Mouse (Mus musculus) neural tube, embryonic 13.5 days (tissue): ENCODE measurements at regions not wholly inside any gene's neighbourhood (a gene's known extent, or its start where the extent isn't known, plus 50 kb on each side); places are given as distances from the start of the nearest gene placed in this dataset.

Experiments
- ATAC-seq: fragments of 200-750 bp; cut with Nextera tagmentation; 2 replicates; pipeline ENCODE4 v1.8.0; 2017; ENCODE audit warnings: low read depth, mild to moderate bottlenecking, moderate TSS enrichment, moderate library complexity
- H3K27ac ChIP-seq: fragments of 300-500 bp; sonication (generic); replicated peaks from 2 replicates; pipeline ENCODE4 v1.5.1; 2015; ENCODE audit warnings: moderate library complexity, mild to moderate bottlenecking, inconsistent platforms
- H3K27me3 ChIP-seq: fragments of 300-500 bp; sonication (generic); 2 replicates; pipeline ENCODE4 v1.6.1; 2015; ENCODE audit warnings: mild to moderate bottlenecking, inconsistent platforms
- H3K36me3 ChIP-seq: fragments of 300-500 bp; sonication (generic); 2 replicates; pipeline ENCODE4 v1.6.1; 2015; ENCODE audit warnings: mild to moderate bottlenecking, inconsistent platforms
- H3K4me1 ChIP-seq: fragments of 300-500 bp; sonication (generic); replicated peaks from 2 replicates; pipeline ENCODE4 v1.6.1; 2015; ENCODE audit warnings: inconsistent platforms
- H3K4me2 ChIP-seq: fragments of 300-500 bp; sonication (generic); 2 replicates; pipeline ENCODE4 v1.6.1; 2015; ENCODE audit warnings: inconsistent platforms, mild to moderate bottlenecking, moderate library complexity
- H3K4me3 ChIP-seq: fragments of 300-500 bp; sonication (generic); 2 replicates; pipeline ENCODE4 v1.5.1; 2015; ENCODE audit warnings: mild to moderate bottlenecking, inconsistent platforms
- H3K9ac ChIP-seq: fragments of 300-500 bp; sonication (generic); 2 replicates; pipeline ENCODE4 v1.6.1; 2015; ENCODE audit warnings: moderate library complexity, mild to moderate bottlenecking, inconsistent platforms
- H3K9me3 ChIP-seq: fragments of 300-500 bp; sonication (generic); 2 replicates; pipeline ENCODE4 v1.6.1; 2016; ENCODE audit warnings: inconsistent platforms
- WGBS: fragments of 180-500 bp; shearing (Covaris S2); methylation state at CpG from one replicate; pipeline ENCODE4 v1.1.7; 2015; 5-methylcytosine and 5-hydroxymethylcytosine counted together

DNA sequence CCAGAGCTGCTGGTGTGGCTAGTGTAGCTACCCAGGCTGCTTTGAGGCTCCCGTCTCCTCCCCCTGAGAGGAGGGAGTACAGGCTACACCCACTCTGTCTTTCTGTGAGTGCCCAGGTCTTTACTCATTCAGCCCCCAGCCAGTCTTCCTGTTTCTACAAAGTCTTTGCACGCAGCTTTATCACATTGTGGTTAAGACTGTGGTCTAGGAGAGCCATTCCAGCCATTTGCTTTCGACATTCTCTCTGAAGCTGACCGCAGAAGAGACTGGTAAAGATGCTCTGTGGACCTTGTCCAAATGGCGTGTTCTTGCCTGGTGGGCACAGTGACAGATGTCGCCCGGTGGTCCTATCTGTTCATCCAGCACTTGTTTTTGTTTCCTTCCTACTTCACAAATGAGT, 62.0 kb downstream of the Tpra1 start:
- Histone ChIP-seq H3K36me3 (no peaks in the 10 kb centered on the region), H3K27ac (no peak overlapping the region), H3K4me2 (no peak overlapping the region), H3K9ac (no peak overlapping the region), H3K4me3 (no peak overlapping the region), H3K9me3 (no peaks in the 10 kb centered on the region), H3K4me1 (peaks cover 38% of the 10 kb centered on the region), H3K27me3 (peaks cover 8% of the 10 kb centered on the region)
- WGBS, result 72% methylated on average over 7 of the region's 7 CpGs
- no peak for ATAC-seq

DNA sequence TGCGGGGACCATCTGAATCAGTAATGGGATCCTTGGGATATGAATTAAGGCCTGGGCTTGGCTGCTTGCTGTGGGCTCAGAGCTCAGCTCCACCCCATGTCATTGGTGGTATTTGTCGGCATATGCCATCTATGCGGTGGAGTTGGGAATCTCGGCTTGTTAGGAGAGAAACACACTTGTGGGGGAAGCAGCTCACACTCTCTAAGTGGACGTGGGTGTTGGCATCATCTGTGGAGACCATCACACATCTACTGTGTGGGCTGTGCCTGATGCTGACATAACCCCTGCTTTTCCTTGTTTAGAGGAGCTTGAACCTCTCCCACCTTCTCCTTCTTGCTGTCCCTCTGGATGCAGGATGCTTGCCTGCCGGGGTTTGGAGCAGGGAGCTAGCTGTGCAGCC, 62.9 kb downstream of the Tpra1 start:
- H3K4me1 ChIP-seq, result peaks cover 36% of the 10 kb centered on the region
- H3K4me2 ChIP-seq, result no peak overlapping the region
- H3K4me3 ChIP-seq, result no peak overlapping the region
- no peaks in the 10 kb centered on the region for H3K9me3 ChIP-seq
- H3K27me3 ChIP-seq, result peaks cover 8% of the 10 kb centered on the region
- H3K27ac ChIP-seq, result no peak overlapping the region
- no peaks in the 10 kb centered on the region for H3K36me3 ChIP-seq
- no peak overlapping the region for H3K9ac ChIP-seq
- 90% methylated on average over 6 of the region's 6 CpGs for WGBS
- no peak for ATAC-seq

DNA sequence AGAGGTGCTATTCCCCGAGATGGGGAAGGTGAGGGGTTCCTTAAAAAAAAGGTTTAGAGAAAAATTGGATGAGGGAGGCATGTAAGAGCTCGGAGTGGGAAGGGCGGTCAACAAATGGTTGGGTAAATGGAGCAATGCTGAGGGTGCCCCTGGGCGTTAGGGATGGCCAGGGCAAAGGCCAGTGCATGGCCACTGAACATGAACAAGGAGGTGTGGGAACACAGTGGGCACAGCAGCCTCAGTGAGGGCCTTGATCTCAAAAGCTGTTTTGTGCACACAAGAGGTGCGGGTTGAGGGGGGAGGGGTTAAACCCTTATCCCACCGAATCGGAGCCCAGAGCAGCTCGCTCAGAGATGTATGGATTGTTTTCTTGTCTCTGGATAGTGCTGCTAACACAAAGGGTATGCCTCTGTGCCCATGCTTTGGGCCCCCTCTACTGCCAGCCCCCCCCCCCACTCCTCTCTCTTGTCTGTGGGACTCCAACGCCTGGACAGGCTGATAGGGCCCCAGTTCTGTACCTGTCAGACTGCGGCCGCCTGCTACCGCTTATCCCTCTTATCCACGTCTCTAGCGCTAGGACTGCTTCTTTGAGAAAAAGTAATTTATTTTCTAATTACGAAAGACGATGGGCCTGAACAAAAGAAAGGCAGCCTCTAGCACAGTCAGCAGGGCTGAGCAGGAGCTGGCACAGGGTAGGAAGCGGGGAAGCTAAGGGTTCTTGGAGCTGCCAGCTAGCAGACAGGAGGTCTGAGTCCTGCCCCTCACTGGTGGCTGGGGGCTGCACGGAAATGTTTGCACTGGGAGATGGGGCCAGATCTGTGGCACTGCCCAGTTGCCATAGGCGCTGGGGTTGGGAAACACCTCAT, 63.5 kb downstream of the Tpra1 start:
- peaks cover 31% of the 10 kb centered on the region for H3K4me1 ChIP-seq

DNA sequence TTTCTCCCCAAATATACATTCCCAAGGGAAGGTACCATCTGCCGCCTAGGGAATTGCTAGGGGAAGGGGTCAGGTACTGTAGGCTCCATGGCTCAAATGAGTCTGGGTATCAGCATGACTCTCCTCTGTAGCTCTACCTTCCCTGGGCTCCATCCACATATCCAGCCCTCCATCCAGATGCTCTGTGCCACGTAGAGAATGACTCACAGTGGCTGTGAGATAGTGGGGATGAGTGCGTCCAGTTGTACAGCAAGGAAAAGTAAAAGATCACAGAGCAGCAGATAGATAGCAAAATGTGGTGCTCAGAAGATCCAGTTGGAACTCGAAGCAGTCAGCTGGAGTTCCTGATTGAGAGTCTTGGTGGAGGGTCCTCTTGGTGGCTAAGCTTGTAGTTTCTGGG, 64.5 kb downstream of the Tpra1 start:
- Histone ChIP-seq H3K27ac (no peak overlapping the region), H3K36me3 (no peaks in the 10 kb centered on the region), H3K9ac (no peak overlapping the region), H3K9me3 (no peaks in the 10 kb centered on the region), H3K4me2 (no peak overlapping the region), H3K4me1 (peaks cover 37% of the 10 kb centered on the region), H3K4me3 (no peak overlapping the region), H3K27me3 (peaks cover 7% of the 10 kb centered on the region)
- WGBS, result 80% methylated on average over 4 of the region's 4 CpGs
- ATAC-seq, result no peak

More for the DNA sequence above, 63.5 kb downstream of the Tpra1 start:
- peak; percentile 29; the same call in 1 of the 2 replicates for ATAC-seq
- Histone ChIP-seq H3K27me3 (peaks cover 8% of the 10 kb centered on the region), H3K9ac (peak overlapping the region; percentile 47), H3K27ac (0 out of 2 replicates have a peak overlapping the region, but pooled peaks have one; percentile 46), H3K36me3 (no peaks in the 10 kb centered on the region), H3K4me3 (no peak overlapping the region), H3K4me2 (no peak overlapping the region), H3K9me3 (no peaks in the 10 kb centered on the region)
- 33% methylated on average over 19 of the region's 19 CpGs for WGBS

DNA sequence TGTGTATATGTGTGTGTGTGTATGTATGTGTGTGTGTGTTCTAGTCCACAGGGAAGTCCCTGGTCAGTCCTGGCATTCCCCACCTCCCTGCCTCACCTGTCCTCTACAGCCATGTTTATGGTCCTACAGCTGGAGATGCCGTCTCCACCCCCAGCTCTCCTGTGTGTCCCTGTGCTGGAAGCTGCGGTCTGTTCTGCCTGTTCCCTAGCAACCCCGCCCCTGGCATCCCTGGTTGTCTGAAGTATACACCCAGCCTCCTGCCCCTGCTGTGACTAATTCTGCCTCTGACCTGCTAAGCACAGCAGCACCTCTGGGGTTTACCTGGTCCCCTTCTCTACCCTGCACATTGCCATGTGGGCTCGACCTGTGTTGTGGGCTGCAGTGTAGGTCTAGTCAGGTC, 66.8 kb downstream of the Tpra1 start:
- Histone ChIP-seq H3K36me3 (no peaks in the 10 kb centered on the region), H3K9me3 (no peaks in the 10 kb centered on the region), H3K4me3 (no peak overlapping the region), H3K27ac (no peak overlapping the region), H3K9ac (no peak overlapping the region), H3K27me3 (no peaks in the 10 kb centered on the region), H3K4me1 (peaks cover 60% of the 10 kb centered on the region), H3K4me2 (no peak overlapping the region)
- no peak for ATAC-seq
- WGBS, result 34% methylated on average over 4 of the region's 4 CpGs

DNA sequence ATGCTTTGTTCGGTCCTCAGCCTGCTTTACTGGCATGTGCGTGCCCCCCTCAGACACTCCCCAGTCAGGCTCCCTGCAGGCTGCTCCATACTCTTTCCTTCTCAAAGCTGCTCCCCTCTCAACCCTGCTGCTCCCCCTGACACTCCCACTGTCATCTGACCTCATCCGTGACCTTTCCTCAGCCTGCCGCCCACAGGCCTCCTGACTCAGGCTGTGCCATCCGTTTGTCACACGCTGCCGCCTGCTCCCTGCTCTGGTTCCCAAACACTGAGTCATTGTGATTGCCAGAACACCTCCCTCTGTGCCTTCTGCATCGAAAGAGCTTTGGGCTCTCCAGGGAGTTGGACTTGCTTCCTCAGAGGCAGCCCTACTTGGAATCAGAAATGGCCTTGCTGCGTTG, 69.7 kb downstream of the Tpra1 start:
- Histone ChIP-seq H3K36me3 (no peaks in the 10 kb centered on the region), H3K4me2 (no peak overlapping the region), H3K4me3 (no peak overlapping the region), H3K9me3 (no peaks in the 10 kb centered on the region), H3K9ac (no peak overlapping the region), H3K4me1 (peaks cover 68% of the 10 kb centered on the region), H3K27ac (no peak overlapping the region), H3K27me3 (peaks cover 7% of the 10 kb centered on the region; the same call in 1 of the 2 replicates)
- no peak for ATAC-seq
- whole genome bisulfite sequencing, result 4% methylated on average over 9 of the region's 9 CpGs

DNA sequence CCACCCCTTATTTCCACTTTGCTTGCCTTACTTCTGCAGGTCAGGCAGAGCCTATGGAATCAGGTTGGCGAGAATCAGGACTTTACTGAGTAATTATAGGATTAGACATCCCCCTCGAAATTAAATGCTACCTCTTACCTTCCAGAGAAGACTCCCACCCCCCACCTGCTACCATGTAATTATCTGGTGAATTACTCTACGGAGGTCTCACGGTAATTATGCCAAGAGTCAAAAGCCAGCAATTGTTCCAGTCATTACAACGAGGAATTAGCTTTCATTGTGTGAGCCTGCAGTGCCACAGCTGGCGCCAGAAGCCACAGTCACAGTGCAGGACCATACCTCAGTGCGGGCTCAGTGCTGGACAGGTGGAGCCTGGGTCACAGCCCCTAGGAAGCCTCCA, 72.4 kb downstream of the Tpra1 start:
- Histone ChIP-seq H3K4me1 (peaks cover 85% of the 10 kb centered on the region), H3K27ac (peak overlapping the region; percentile 74)
- 15% methylated on average over 7 of the region's 7 CpGs for WGBS

DNA sequence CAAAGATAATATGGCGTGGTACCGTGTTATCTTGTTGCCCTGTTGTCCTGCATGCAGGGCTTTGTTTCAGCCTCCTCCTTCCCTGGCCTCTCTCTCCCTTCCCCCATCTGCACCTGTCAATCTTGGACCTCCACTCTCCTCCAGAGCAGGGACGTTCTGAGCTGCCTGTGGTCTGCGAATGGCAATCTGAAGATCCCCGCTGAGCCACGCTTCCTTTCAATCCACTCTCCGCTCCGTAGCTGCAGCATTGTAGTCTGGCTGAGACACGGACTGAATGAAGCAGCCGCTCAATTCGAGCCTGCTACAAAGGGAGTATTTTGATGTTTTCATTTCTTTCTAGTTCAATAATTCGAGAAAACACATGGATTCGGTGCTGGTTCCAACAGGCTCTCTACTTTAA, 74.5 kb downstream of the Tpra1 start:
- no peaks in the 10 kb centered on the region for H3K36me3 ChIP-seq
- no peak overlapping the region for H3K4me3 ChIP-seq
- ATAC-seq, result no peak
- H3K27ac ChIP-seq, result peak overlapping the region; percentile 61
- 5% methylated on average over 13 of the region's 13 CpGs for WGBS
- no peak overlapping the region for H3K9ac ChIP-seq
- peaks cover 11% of the 10 kb centered on the region; the same call in 1 of the 2 replicates for H3K27me3 ChIP-seq
- peaks cover 89% of the 10 kb centered on the region for H3K4me1 ChIP-seq
- peak overlapping the region; percentile 9; the same call in 1 of the 2 replicates for H3K4me2 ChIP-seq
- H3K9me3 ChIP-seq, result no peaks in the 10 kb centered on the region

More for the DNA sequence above, 72.4 kb downstream of the Tpra1 start:
- Histone ChIP-seq H3K4me2 (no peak overlapping the region), H3K9ac (no peak overlapping the region), H3K9me3 (no peaks in the 10 kb centered on the region), H3K36me3 (no peaks in the 10 kb centered on the region), H3K27me3 (peaks cover 11% of the 10 kb centered on the region; the same call in 1 of the 2 replicates), H3K4me3 (no peak overlapping the region)
- 0 out of 2 replicates have a peak, but pooled peaks have one; percentile 21 for ATAC-seq

DNA sequence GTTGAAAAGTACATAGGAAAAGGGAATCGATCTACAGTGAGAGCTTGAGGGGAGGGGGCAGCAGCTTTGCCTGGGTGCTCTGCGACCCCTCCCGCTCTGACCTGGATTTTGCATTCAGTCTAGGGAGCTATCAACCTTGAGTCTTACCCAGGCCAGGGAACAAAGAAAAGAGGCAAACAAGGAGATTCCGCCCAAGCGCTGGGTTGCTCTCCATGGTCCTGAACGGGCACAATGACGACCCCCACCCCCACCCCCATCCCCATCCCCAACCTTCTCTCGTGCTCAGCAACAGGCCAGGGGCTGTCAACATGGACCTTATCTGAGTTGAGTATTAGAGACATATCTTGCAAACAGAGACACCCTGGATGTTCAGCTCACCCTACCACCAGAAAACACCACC, 74.9 kb downstream of the Tpra1 start:
- H3K36me3 ChIP-seq, result no peaks in the 10 kb centered on the region
- WGBS, result 5% methylated on average over 8 of the region's 8 CpGs
- peak overlapping the region; percentile 9; the same call in 1 of the 2 replicates for H3K4me2 ChIP-seq
- peaks cover 87% of the 10 kb centered on the region for H3K4me1 ChIP-seq
- no peaks in the 10 kb centered on the region for H3K9me3 ChIP-seq
- ATAC-seq, result no peak
- H3K4me3 ChIP-seq, result no peak overlapping the region
- H3K9ac ChIP-seq, result no peak overlapping the region
- H3K27ac ChIP-seq, result no peak overlapping the region
- peaks cover 11% of the 10 kb centered on the region; the same call in 1 of the 2 replicates for H3K27me3 ChIP-seq

DNA sequence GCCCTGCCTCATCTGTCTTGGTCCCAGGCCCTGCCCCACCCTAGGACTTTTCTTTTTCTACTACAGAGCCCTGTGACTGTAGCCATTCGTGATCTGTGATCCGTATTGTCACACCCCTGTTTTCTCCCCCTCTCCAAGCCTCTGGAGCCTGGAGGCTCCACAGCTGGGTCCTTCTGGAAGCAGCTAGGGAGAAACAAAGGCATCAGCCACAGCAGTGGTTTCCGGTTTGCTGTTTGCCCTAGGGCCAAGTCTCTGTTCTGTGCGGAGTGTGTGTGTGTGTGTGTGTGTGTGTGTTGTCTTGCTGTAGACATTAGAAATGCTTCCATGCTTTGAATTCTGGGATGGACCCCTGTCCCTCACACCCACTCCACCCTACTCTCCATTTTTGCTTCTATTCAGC, 76.9 kb downstream of the Tpra1 start:
- H3K36me3 ChIP-seq, result no peaks in the 10 kb centered on the region
- H3K9ac ChIP-seq, result no peak overlapping the region
- H3K4me1 ChIP-seq, result peaks cover 70% of the 10 kb centered on the region
- no peak overlapping the region for H3K4me2 ChIP-seq
- no peak overlapping the region for H3K27ac ChIP-seq
- peaks cover 23% of the 10 kb centered on the region; the same call in 1 of the 2 replicates for H3K27me3 ChIP-seq
- WGBS, result 21% methylated on average over 4 of the region's 4 CpGs
- no peak for ATAC-seq
- no peak overlapping the region for H3K4me3 ChIP-seq
- no peaks in the 10 kb centered on the region for H3K9me3 ChIP-seq

DNA sequence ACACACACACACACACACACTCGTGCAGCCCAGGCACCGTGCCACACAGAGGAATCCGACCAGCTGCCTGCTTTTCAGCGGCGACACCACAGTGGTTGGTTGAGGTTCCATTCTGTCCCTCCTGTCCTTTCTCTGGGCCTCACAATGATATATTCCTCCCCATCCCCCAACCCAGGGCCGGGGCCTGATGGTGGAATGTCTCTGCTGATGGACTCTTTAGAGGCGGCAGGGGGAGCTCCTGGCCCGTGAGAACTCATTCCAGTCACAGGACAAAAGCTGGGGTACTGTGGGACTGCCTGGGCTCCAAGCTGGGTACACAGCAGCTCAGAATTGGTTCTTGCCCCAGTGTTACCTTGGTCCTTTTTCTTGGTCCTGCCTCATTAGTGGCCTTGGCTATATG, 78.1 kb downstream of the Tpra1 start:
- peaks cover 64% of the 10 kb centered on the region for H3K4me1 ChIP-seq
- 0% methylated on average over 8 of the region's 8 CpGs for WGBS
- H3K9ac ChIP-seq, result peak overlapping the region; percentile 38; the same call in 1 of the 2 replicates

DNA sequence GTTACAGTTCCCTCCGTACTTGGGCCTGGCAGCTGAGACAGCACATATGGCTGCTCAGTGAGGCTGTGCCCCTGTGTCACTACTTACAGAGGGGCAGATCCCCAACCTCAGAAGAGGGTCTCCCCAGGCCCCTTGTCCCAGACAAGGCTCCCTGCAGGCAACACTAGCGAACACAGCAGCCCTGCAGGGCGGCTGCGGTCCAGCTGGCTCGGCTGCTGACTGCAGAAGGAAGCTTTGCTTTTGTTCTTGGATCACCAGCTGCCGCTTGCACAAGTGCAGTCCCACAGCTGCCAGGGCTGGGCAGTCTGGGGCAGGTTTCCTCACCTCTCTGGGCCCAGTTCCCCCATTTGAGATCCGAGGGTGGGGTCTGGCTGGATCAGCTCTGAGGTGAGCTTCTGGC, 79.5 kb downstream of the Tpra1 start:
- H3K4me2 ChIP-seq, result no peak overlapping the region

More for the DNA sequence above, 78.1 kb downstream of the Tpra1 start:
- H3K4me3 ChIP-seq, result no peak overlapping the region
- H3K36me3 ChIP-seq, result no peaks in the 10 kb centered on the region
- peak overlapping the region; percentile 76 for H3K27ac ChIP-seq
- no peak overlapping the region for H3K4me2 ChIP-seq
- peak; percentile 91 for ATAC-seq
- no peaks in the 10 kb centered on the region for H3K9me3 ChIP-seq
- H3K27me3 ChIP-seq, result peaks cover 23% of the 10 kb centered on the region; the same call in 1 of the 2 replicates

More for the DNA sequence above, 79.5 kb downstream of the Tpra1 start:
- 10% methylated on average over 7 of the region's 7 CpGs for WGBS
- Histone ChIP-seq H3K4me3 (no peak overlapping the region), H3K9me3 (no peaks in the 10 kb centered on the region), H3K27me3 (peaks cover 16% of the 10 kb centered on the region; the same call in 1 of the 2 replicates), H3K9ac (no peak overlapping the region), H3K36me3 (no peaks in the 10 kb centered on the region), H3K27ac (peak overlapping the region; percentile 64; the same call in 1 of the 2 replicates), H3K4me1 (peaks cover 54% of the 10 kb centered on the region)
- 0 out of 2 replicates have a peak, but pooled peaks have one; percentile 13 for ATAC-seq
